Mouse (Mus musculus): Measurements from ENCODE around the gene Zdhhc6. TPM values are rescaled to one million over a fixed set of nuclear protein-coding genes. Genes with fewer than 3 reads are reported as not detected.

The Zdhhc6 gene
- polyA plus RNA-seq, 1 experiment from 2014 or later: 49.8 TPM

DNA sequence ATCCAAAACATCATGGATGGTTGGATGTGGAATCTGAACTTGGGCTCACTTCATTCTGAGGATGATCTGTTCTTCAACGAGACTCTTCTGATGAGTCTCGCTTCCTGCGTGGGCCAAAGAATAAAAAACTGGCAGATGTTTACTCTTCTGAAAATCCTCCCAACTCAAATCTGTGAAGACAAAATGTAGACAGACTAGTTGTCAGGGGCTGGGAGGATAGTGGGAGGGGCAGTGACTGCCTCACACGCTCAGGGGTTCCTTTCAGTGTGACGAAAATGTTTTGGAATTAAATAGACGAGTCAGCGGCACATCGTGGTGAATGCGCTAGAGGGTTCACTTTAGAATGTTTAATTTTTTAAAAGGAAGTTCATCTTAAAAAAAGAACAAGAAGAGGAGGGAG is 59.7 kb downstream of the Zdhhc6 start:
- no peak overlapping the region for H3K9ac ChIP-seq (ENCODE audit: low read length)
- H3K27me3 ChIP-seq (ENCODE audit: control insufficient read depth, insufficient read depth, low read length): no peaks in the 10 kb centered on the region
- 45% methylated on average over 9 of the region's 9 CpGs for WGBS
- no peaks in the 10 kb centered on the region for H3K36me3 ChIP-seq (ENCODE audit: control insufficient read depth, insufficient read depth, low read length)
- ATAC-seq (ENCODE audit: low FRiP score, low TSS enrichment) (no peak), DNase-seq (ENCODE audit: low spot score) (no peak)
- no peak for TF ChIP-seq EP300 (optimal IDR thresholded peaks at IDR 0.05)
- TF ChIP-seq CTCF (IDR thresholded peaks at IDR 0.05; ENCODE audit: low read depth): no peak
- H3K4me3 ChIP-seq (ENCODE audit: low read depth, low read length): no peak overlapping the region
- H3K27ac ChIP-seq (replicated peaks): no peak overlapping the region
- H3K9me3 ChIP-seq (ENCODE audit: control insufficient read depth, low read length): no peaks in the 10 kb centered on the region
- 0 out of 2 replicates have a peak, but pooled peaks cover 2% of the 10 kb centered on the region for H3K4me1 ChIP-seq (replicated peaks; ENCODE audit: control insufficient read depth, insufficient read depth)
- no peak overlapping the region for H3K4me2 ChIP-seq (replicated peaks; ENCODE audit: low read depth)

DNA sequence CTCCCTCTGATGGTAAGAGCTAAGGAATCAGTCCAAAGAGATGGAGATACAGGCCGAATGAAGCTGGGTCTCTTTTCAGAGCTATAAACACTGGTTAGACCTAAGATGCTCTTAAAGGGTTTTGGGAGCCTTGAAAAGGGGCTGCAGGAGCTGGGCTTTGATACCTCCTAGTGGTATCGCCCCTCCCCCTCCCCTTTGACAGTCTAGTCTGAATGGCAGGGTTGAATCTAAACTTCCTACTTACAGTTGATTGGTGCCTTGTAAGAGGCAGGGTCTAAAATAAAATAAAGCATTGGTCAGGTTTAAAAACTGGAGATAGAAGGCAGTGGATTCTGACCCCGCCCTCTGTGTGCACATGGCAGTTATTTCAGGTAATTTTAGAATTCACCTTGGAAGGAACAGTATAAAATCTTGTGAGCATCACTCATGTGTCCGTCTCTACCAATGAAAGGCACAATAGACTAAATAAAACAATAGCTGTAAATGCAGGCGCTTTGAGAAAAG is 61.3 kb downstream of the Zdhhc6 start:
- no peak; the same call in 1 of the 2 replicates for ATAC-seq (ENCODE audit: low FRiP score, low TSS enrichment)

GRCm38 (mm10) chr19:55253570-55254441 is 62.0 kb downstream of the Zdhhc6 start:
- H3K9me3 ChIP-seq (ENCODE audit: control insufficient read depth, low read length): no peaks in the 10 kb centered on the region
- peak overlapping the region; percentile 70 for H3K4me3 ChIP-seq (ENCODE audit: low read depth, low read length)
- ATAC-seq (ENCODE audit: low FRiP score, low TSS enrichment) (peak; percentile 78), DNase-seq (ENCODE audit: low spot score) (peak; percentile 74)
- H3K4me1 ChIP-seq (replicated peaks; ENCODE audit: control insufficient read depth, insufficient read depth): 0 out of 2 replicates have a peak, but pooled peaks cover 2% of the 10 kb centered on the region
- H3K36me3 ChIP-seq (ENCODE audit: control insufficient read depth, insufficient read depth, low read length): no peaks in the 10 kb centered on the region
- H3K9ac ChIP-seq (ENCODE audit: low read length): peak overlapping the region; percentile 82
- H3K27me3 ChIP-seq (ENCODE audit: control insufficient read depth, insufficient read depth, low read length): no peaks in the 10 kb centered on the region
- H3K4me2 ChIP-seq (replicated peaks; ENCODE audit: low read depth): peak overlapping the region; percentile 83
- TF ChIP-seq EP300 (optimal IDR thresholded peaks at IDR 0.05) (no peak), CTCF (IDR thresholded peaks at IDR 0.05; ENCODE audit: low read depth) (no peak)
- under 1% methylated on average over 32 of the region's 32 CpGs for WGBS
- H3K27ac ChIP-seq (replicated peaks): peak overlapping the region; percentile 97

More for the DNA sequence above, 61.3 kb downstream of the Zdhhc6 start:
- no peak for TF ChIP-seq EP300 (optimal IDR thresholded peaks at IDR 0.05)
- TF ChIP-seq CTCF (IDR thresholded peaks at IDR 0.05; ENCODE audit: low read depth): no peak
- Histone ChIP-seq H3K4me1 (replicated peaks; ENCODE audit: control insufficient read depth, insufficient read depth) (0 out of 2 replicates have a peak, but pooled peaks cover 2% of the 10 kb centered on the region), H3K36me3 (ENCODE audit: control insufficient read depth, insufficient read depth, low read length) (no peaks in the 10 kb centered on the region), H3K9me3 (ENCODE audit: control insufficient read depth, low read length) (no peaks in the 10 kb centered on the region), H3K27ac (replicated peaks) (peak overlapping the region; percentile 97), H3K4me3 (ENCODE audit: low read depth, low read length) (peak overlapping the region; percentile 70), H3K27me3 (ENCODE audit: control insufficient read depth, insufficient read depth, low read length) (no peaks in the 10 kb centered on the region), H3K9ac (ENCODE audit: low read length) (peak overlapping the region; percentile 82), H3K4me2 (replicated peaks; ENCODE audit: low read depth) (peak overlapping the region; percentile 83)
- WGBS: 17% methylated on average over 5 of the region's 5 CpGs
- peak; percentile 35 for DNase-seq (ENCODE audit: low spot score)

DNA sequence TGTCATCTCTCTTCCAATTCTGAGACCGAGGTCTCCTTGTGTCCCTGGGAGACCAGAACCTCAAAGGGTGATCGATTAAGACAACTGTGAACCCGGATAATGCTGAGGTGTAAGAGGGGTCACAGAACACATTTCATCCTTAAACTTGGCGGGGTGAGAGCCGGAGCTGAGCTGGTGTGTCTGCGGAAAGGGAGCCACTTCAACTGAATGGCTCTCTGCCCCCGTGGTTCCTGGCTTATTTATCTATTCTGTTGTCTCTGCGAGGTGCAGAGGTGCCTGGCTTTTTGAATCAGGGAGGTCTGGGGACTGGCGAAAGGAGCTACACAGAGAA is 62.6 kb downstream of the Zdhhc6 start:
- H3K4me1 ChIP-seq (replicated peaks; ENCODE audit: control insufficient read depth, insufficient read depth): 0 out of 2 replicates have a peak, but pooled peaks cover 2% of the 10 kb centered on the region
- H3K4me3 ChIP-seq (ENCODE audit: low read depth, low read length): peak overlapping the region; percentile 70
- TF ChIP-seq EP300 (optimal IDR thresholded peaks at IDR 0.05) (no peak), CTCF (IDR thresholded peaks at IDR 0.05; ENCODE audit: low read depth) (no peak)
- peak overlapping the region; percentile 83 for H3K4me2 ChIP-seq (replicated peaks; ENCODE audit: low read depth)
- ATAC-seq (ENCODE audit: low FRiP score, low TSS enrichment) (peak; percentile 0; the same call in 1 of the 2 replicates), DNase-seq (ENCODE audit: low spot score) (peak; percentile 44)
- peak overlapping the region; percentile 97 for H3K27ac ChIP-seq (replicated peaks)
- WGBS: 2% methylated on average over 9 of the region's 9 CpGs
- H3K27me3 ChIP-seq (ENCODE audit: control insufficient read depth, insufficient read depth, low read length): no peaks in the 10 kb centered on the region
- H3K9ac ChIP-seq (ENCODE audit: low read length): peak overlapping the region; percentile 82
- H3K9me3 ChIP-seq (ENCODE audit: control insufficient read depth, low read length): no peaks in the 10 kb centered on the region
- H3K36me3 ChIP-seq (ENCODE audit: control insufficient read depth, insufficient read depth, low read length): no peaks in the 10 kb centered on the region

- Histone ChIP-seq H3K36me3 (ENCODE audit: control insufficient read depth, insufficient read depth, low read length) (no peaks in the 10 kb centered on the region), H3K27me3 (ENCODE audit: control insufficient read depth, insufficient read depth, low read length) (no peaks in the 10 kb centered on the region), H3K27ac (replicated peaks) (no peak within 1 kb of the TSS), H3K4me1 (replicated peaks; ENCODE audit: control insufficient read depth, insufficient read depth) (no peaks in the 10 kb centered on the region), H3K9me3 (ENCODE audit: control insufficient read depth, low read length) (no peaks in the 10 kb centered on the region), H3K4me2 (replicated peaks; ENCODE audit: low read depth) (no peak within 1 kb of the TSS), H3K4me3 (ENCODE audit: low read depth, low read length) (no peak within 1 kb of the TSS), H3K9ac (ENCODE audit: low read length) (no peak within 1 kb of the TSS)
- DNase-seq (ENCODE audit: low spot score): no peak
- WGBS: 96% methylated on average over 9 of the region's 9 CpGs
- TF ChIP-seq CTCF (IDR thresholded peaks at IDR 0.05; ENCODE audit: low read depth) (no peak), EP300 (optimal IDR thresholded peaks at IDR 0.05) (no peak)
- no peak for ATAC-seq (ENCODE audit: low FRiP score, low TSS enrichment)
These were observed 64.3 kb downstream of the Zdhhc6 start, which contains the start of gene Acsl5 for GRCm38 (mm10) chr19:55251383-55252124. Acsl5 (plus strand) TSS chr19:55251938.

Data from stomach, postnatal 0 days (tissue).